Mouse (Mus musculus): Measurements from ENCODE around the gene Gm3415. TPM values are rescaled to one million over a fixed set of nuclear protein-coding genes. Genes with fewer than 3 reads are reported as not detected.

Gm3415 gene
- polyA plus RNA-seq, 1 experiment = not detected

DNA sequence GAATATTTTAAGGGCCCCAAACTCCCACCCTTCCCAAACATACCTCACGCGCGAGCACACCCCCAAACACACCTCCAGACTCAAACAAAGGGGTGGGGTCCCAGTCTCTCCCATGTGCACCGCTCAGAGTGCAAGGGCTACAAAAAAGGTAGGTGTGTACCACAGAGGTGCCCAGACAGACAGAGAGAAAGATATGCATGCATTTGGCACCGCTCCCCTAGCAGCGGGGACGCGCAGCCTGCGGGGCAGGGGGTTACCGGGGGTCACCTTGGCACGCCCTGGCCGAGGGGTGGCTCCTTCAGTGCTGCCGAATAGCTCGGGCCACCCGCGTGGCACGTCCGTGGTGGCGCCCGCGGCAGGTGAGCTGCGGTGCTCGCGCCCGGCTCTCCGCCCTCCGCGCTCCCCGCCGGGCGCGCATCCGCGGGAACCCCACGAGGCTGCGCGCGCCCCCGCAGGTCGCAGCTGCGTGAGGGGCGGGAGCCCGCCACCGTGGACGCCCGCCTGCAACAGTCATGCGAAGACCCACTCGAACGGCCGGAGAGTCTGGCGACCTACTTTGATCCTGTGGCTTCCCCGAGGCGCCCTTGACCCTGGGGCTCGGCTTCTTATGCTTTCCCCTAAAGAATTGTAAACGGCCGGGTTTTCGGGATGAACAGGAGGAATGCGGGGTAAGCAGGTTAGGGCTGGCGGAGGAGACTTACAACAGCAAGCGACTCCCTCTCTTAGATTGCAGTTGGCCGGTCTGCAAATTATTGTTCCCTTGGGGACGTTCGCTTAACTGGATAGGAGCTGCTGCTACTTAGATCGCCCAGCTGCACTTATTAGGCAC is 28.8 kb downstream of the Gm3415 start, which contains the start of gene Gpr12:
TSS of gene Gpr12 (minus strand) at position 762 of the 829 bp plus-strand sequence.
- TF ChIP-seq FLI1 (IDR thresholded peaks at IDR 0.05; ENCODE audit: low read length) = no peak
- TF ChIP-seq GATA1 (IDR thresholded peaks at IDR 0.05; ENCODE audit: borderline replicate concordance, low read length) = no peak
- H3K9me3 ChIP-seq = no peaks in the 10 kb centered on the region
- no peak within 1 kb of the TSS for H3K4me3 ChIP-seq (replicated peaks)

GRCm38 (mm10) chr5:146585307-146585651 is 29.3 kb downstream of the Gm3415 start:
- H3K36me3 ChIP-seq (replicated peaks; ENCODE audit: low read length) = no peaks in the 10 kb centered on the region
- no peak overlapping the region for H3K4me3 ChIP-seq (replicated peaks)
- TF ChIP-seq FLI1 (IDR thresholded peaks at IDR 0.05; ENCODE audit: low read length) (no peak), GATA1 (IDR thresholded peaks at IDR 0.05; ENCODE audit: borderline replicate concordance, low read length) (no peak)
- no peaks in the 10 kb centered on the region for H3K9me3 ChIP-seq
- peaks cover 40% of the 10 kb centered on the region for H3K27me3 ChIP-seq (replicated peaks)
- H3K4me1 ChIP-seq = no peaks in the 10 kb centered on the region; the same call in 1 of the 2 replicates

More for the DNA sequence above, 28.8 kb downstream of the Gm3415 start, which contains the start of gene Gpr12:
- H3K36me3 ChIP-seq (replicated peaks; ENCODE audit: low read length) = no peaks in the 10 kb centered on the region
- H3K4me1 ChIP-seq = no peaks in the 10 kb centered on the region; the same call in 1 of the 2 replicates
- peaks cover 40% of the 10 kb centered on the region for H3K27me3 ChIP-seq (replicated peaks)

DNA sequence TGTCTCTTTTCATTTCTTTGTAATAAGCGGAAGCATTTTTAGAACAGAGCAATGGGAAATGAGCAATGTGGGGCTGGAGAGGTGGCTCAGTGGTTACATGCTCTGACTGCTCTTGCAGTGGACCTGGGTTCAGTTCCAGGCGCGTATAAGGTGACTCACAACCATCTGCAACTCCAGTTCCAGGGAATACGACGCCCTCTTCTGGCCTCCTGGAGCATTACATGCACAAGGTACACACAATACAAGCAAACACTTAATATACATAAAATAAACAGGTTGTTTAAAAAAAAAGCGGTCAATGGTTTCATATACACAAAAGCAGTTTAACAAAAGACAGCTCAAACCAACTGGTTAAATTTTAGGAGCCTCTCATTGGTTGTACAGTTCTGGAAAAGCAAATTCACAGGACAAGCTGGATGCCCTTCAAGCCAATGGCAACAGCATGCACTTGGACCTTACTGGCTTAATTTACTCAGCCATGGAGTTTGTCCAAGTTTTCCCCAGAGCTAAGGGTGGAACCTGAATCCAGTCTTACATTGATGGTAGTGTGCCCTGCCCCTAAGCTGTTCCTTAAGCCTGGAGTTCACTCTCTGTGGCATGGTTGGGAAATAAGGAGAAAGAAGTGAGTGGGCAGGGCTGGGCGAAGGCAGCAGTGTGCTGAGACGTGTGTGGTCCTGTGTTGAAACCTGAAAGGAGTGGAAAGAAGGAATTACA is 30.6 kb downstream of the Gm3415 start:
- no peaks in the 10 kb centered on the region for H3K9me3 ChIP-seq
- H3K36me3 ChIP-seq (replicated peaks; ENCODE audit: low read length) = no peaks in the 10 kb centered on the region
- H3K27me3 ChIP-seq (replicated peaks) = peaks cover 40% of the 10 kb centered on the region
- H3K4me1 ChIP-seq = no peaks in the 10 kb centered on the region; the same call in 1 of the 2 replicates
- no peak for TF ChIP-seq FLI1 (IDR thresholded peaks at IDR 0.05; ENCODE audit: low read length)
- TF ChIP-seq GATA1 (IDR thresholded peaks at IDR 0.05; ENCODE audit: borderline replicate concordance, low read length) = no peak
- no peak overlapping the region for H3K4me3 ChIP-seq (replicated peaks)

DNA sequence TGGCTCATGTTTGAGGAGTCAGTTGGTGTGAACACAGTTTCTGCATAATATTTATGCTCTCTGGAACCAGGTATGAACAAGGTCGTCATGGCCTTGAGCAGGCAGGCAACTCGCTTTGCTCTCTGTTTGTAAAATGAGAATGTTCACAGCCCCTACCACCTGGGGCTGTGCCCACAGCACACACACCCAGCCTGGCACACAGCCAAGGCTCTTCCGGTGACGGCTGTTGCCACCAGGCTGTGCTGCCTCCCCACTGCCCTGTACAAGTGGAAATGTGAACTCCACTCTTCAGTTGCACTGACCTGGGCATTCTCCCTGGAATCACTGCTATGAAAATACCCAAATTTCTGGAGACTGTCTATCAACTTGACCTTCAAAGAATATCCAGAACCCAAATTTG is 35.1 kb downstream of the Gm3415 start:
- H3K36me3 ChIP-seq (replicated peaks; ENCODE audit: low read length) = no peaks in the 10 kb centered on the region
- H3K9me3 ChIP-seq = peaks cover 3% of the 10 kb centered on the region; the same call in 1 of the 2 replicates
- no peaks in the 10 kb centered on the region for H3K4me1 ChIP-seq
- TF ChIP-seq FLI1 (IDR thresholded peaks at IDR 0.05; ENCODE audit: low read length) = no peak
- TF ChIP-seq GATA1 (IDR thresholded peaks at IDR 0.05; ENCODE audit: borderline replicate concordance, low read length) = no peak
- H3K4me3 ChIP-seq (replicated peaks) = no peak overlapping the region
- H3K27me3 ChIP-seq (replicated peaks) = peaks cover 12% of the 10 kb centered on the region

DNA sequence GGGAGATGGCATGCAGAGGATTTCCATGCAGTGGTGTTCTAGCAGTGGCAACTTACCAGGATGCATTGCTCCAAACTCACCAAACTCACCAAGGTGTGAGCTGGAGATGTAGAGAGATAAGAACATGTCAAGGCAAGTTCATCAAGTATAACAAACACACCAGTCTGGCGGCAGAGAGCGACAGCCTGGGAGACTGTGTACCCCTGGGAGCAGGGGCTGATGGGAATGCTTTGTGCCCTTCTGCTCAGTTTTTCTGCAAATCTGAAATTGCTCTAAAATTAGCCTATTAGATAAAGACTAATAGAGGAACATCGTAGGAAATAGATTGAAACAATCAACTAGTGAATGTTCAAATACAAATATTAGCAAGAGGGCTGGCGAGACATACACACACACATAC is 35.7 kb downstream of the Gm3415 start:
- Histone ChIP-seq H3K27me3 (replicated peaks) (peaks cover 7% of the 10 kb centered on the region), H3K36me3 (replicated peaks; ENCODE audit: low read length) (no peaks in the 10 kb centered on the region), H3K4me1 (no peaks in the 10 kb centered on the region), H3K4me3 (replicated peaks) (no peak overlapping the region), H3K9me3 (peaks cover 3% of the 10 kb centered on the region; the same call in 1 of the 2 replicates)
- TF ChIP-seq GATA1 (IDR thresholded peaks at IDR 0.05; ENCODE audit: borderline replicate concordance, low read length) (no peak), FLI1 (IDR thresholded peaks at IDR 0.05; ENCODE audit: low read length) (no peak)

GRCm38 (mm10) chr5:146592580-146592979 is 36.6 kb downstream of the Gm3415 start:
- H3K27me3 ChIP-seq (replicated peaks) = peaks cover 4% of the 10 kb centered on the region
- no peaks in the 10 kb centered on the region for H3K36me3 ChIP-seq (replicated peaks; ENCODE audit: low read length)
- H3K4me1 ChIP-seq = no peaks in the 10 kb centered on the region
- TF ChIP-seq FLI1 (IDR thresholded peaks at IDR 0.05; ENCODE audit: low read length) = no peak
- TF ChIP-seq GATA1 (IDR thresholded peaks at IDR 0.05; ENCODE audit: borderline replicate concordance, low read length) = no peak
- H3K9me3 ChIP-seq = peaks cover 3% of the 10 kb centered on the region; the same call in 1 of the 2 replicates
- no peak overlapping the region for H3K4me3 ChIP-seq (replicated peaks)

DNA sequence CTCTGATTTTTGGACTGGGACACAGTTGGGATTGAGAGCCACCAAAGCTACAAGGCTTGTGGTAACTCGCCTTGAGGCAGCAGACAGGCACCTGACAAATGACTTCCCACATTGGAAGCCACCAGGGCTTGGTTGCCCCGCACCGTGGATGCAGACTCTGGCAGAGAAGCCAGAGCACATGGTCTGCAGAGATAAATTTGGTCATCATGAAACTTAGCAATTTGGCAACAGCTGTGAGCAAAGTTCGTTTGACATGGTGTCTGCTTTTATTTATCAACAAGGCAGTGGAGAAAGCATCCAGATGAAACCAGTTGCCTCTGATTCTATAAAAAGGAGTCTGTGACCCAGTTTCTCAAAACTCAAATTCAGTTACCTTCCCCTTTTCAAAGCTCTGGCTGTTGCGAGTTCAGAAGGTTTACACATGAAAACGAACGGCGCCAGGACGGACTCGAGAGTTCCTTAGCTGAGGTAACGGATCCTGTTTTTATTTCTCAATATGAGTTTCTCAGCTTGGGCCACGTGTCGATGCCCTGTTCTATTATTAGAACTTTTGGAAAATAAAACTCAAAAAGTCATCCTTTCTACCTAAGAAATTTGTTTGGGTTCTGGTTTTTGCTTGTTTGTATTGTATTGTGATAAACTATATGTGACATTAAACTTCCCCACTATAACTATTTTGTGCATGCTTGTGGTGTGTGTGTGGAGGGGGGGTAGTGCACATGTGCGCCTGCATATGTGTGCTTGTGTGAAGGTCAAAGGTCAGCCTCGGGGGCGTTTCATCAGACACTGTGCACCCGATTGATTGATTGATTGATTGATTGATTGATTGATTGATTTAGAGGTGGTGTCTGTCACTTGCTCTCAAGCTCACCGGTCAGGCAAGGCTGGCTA is 40.9 kb downstream of the Gm3415 start:
- TF ChIP-seq FLI1 (IDR thresholded peaks at IDR 0.05; ENCODE audit: low read length) (no peak), GATA1 (IDR thresholded peaks at IDR 0.05; ENCODE audit: borderline replicate concordance, low read length) (no peak)

GRCm38 (mm10) chr5:146597503-146597874 is 41.6 kb downstream of the Gm3415 start:
- H3K36me3 ChIP-seq (replicated peaks; ENCODE audit: low read length) = no peaks in the 10 kb centered on the region
- no peak overlapping the region for H3K4me3 ChIP-seq (replicated peaks)
- peaks cover 12% of the 10 kb centered on the region for H3K9me3 ChIP-seq
- H3K4me1 ChIP-seq = no peaks in the 10 kb centered on the region
- TF ChIP-seq FLI1 (IDR thresholded peaks at IDR 0.05; ENCODE audit: low read length) (no peak), GATA1 (IDR thresholded peaks at IDR 0.05; ENCODE audit: borderline replicate concordance, low read length) (no peak)
- peaks cover 3% of the 10 kb centered on the region for H3K27me3 ChIP-seq (replicated peaks)

More for the DNA sequence above, 40.9 kb downstream of the Gm3415 start:
- Histone ChIP-seq H3K9me3 (peaks cover 8% of the 10 kb centered on the region), H3K27me3 (replicated peaks) (peaks cover 3% of the 10 kb centered on the region), H3K36me3 (replicated peaks; ENCODE audit: low read length) (no peaks in the 10 kb centered on the region), H3K4me3 (replicated peaks) (no peak overlapping the region), H3K4me1 (no peaks in the 10 kb centered on the region)
